Mouse (Mus musculus) MEL (cell line): Measurements from ENCODE around the gene Palld. TPM values are rescaled to one million over a fixed set of nuclear protein-coding genes. Genes with fewer than 3 reads are reported as not detected.

ENCODE experiments used
- DNase-seq: peaks from one replicate; pipeline ENCODE4 v3.0.0; 2011; ENCODE audit warnings: low read depth, low spot score
- H3K27ac ChIP-seq: 2 replicates; pipeline ENCODE4 v1.5.1; 2012; ENCODE audit warnings: low read depth, mild to moderate bottlenecking, control low read depth, low read length, moderate library complexity; ENCODE audit not compliant: control insufficient read depth
- H3K27me3 ChIP-seq, 2 experiments: fragments of 150-350 bp in 1 of 2; sonication (generic) in 1 of 2; 2 replicates each; pipeline ENCODE4 v1.6.1; 2012; ENCODE audit warnings: low read length in 2 of 2, mild to moderate bottlenecking in 2 of 2, improper control_type of control experiment in 1 of 2, moderate library complexity in 1 of 2; ENCODE audit not compliant: insufficient read depth in 2 of 2, control insufficient read depth in 1 of 2
- H3K36me3 ChIP-seq, 2 experiments: 2 replicates each; pipeline ENCODE4 v1.6.1; 2012 to 2014; ENCODE audit warnings: low read length in 2 of 2, improper control_type of control experiment in 1 of 2, inconsistent platforms in 1 of 2, mild to moderate bottlenecking in 1 of 2; ENCODE audit not compliant: insufficient read depth in 2 of 2, control insufficient read depth in 1 of 2
- H3K4me1 ChIP-seq, 2 experiments: fragments of 150-350 bp in 1 of 2; sonication (generic) in 1 of 2; 2 replicates each; pipeline ENCODE4 v1.6.1; 2012; ENCODE audit warnings: low read length in 2 of 2, improper control_type of control experiment in 1 of 2, mild to moderate bottlenecking in 1 of 2; ENCODE audit not compliant: insufficient read depth in 2 of 2, control insufficient read depth in 1 of 2
- H3K4me3 ChIP-seq, 2 experiments: fragments of 150-350 bp in 1 of 2; sonication (generic) in 1 of 2; 2 replicates each; pipeline ENCODE4 v1.5.1; 2012; ENCODE audit warnings: low read depth in 2 of 2, low read length in 2 of 2, mild to moderate bottlenecking in 2 of 2, moderate library complexity in 2 of 2, control low read depth in 1 of 2, improper control_type of control experiment in 1 of 2; ENCODE audit not compliant: control insufficient read depth in 1 of 2, insufficient read depth in 1 of 2
- H3K79me2 ChIP-seq: 2 replicates; pipeline ENCODE4 v1.6.1; 2012; ENCODE audit warnings: mild to moderate bottlenecking, low read length, moderate library complexity; ENCODE audit not compliant: control insufficient read depth, poor library complexity, insufficient read depth
- H3K9ac ChIP-seq: 2 replicates; pipeline ENCODE4 v1.6.1; 2012; ENCODE audit warnings: low read depth, mild to moderate bottlenecking, control low read depth, low read length, moderate library complexity; ENCODE audit not compliant: control insufficient read depth, poor library complexity, severe bottlenecking
- H3K9me3 ChIP-seq: fragments of 150-350 bp; sonication (generic); replicated peaks from 2 replicates; pipeline ENCODE4 v1.6.1; 2012; ENCODE audit warnings: mild to moderate bottlenecking, low read length, improper control_type of control experiment, moderate library complexity; ENCODE audit not compliant: insufficient read depth
- CHD2 ChIP-seq: IDR thresholded peaks from 2 replicates; pipeline ENCODE4 v1.6.1; 2011; ENCODE audit warnings: low read length, improper control_type of control experiment
- CTCF ChIP-seq, 3 experiments: IDR thresholded peaks in 2 of 3; conservative IDR thresholded peaks in 1 of 3; 2 replicates each; pipeline ENCODE4 v1.5.1; 2011 to 2012; ENCODE audit warnings: low read length in 3 of 3, low read depth in 2 of 3, mild to moderate bottlenecking in 2 of 3, improper control_type of control experiment in 1 of 3, inconsistent platforms in 1 of 3, mixed read lengths in 1 of 3, moderate library complexity in 1 of 3; ENCODE audit not compliant: control insufficient read depth in 1 of 3, insufficient read depth in 1 of 3, poor library complexity in 1 of 3, severe bottlenecking in 1 of 3
- ELF1 ChIP-seq: IDR thresholded peaks from 2 replicates; pipeline ENCODE4 v1.6.1; 2014; ENCODE audit warnings: low read depth, mild to moderate bottlenecking, inconsistent platforms, low read length, improper control_type of control experiment, moderate library complexity
- ETS1 ChIP-seq: IDR thresholded peaks from 2 replicates; pipeline ENCODE4 v1.6.1; 2012; ENCODE audit warnings: low read depth, mild to moderate bottlenecking, inconsistent platforms, low read length, improper control_type of control experiment, moderate library complexity
- GATA1 ChIP-seq: IDR thresholded peaks from 2 replicates; pipeline ENCODE4 v1.6.1; 2011; ENCODE audit warnings: low read depth, low read length, improper control_type of control experiment
- HCFC1 ChIP-seq: IDR thresholded peaks from 2 replicates; pipeline ENCODE4 v1.6.1; 2012; ENCODE audit warnings: low read depth, mild to moderate bottlenecking, inconsistent platforms, low read length, improper control_type of control experiment, moderate library complexity
- JUND ChIP-seq: IDR thresholded peaks from 2 replicates; pipeline ENCODE4 v1.6.1; 2011; ENCODE audit warnings: low read depth, mild to moderate bottlenecking, improper control_type of control experiment, low read length
- MAFK ChIP-seq: IDR thresholded peaks from 2 replicates; pipeline ENCODE4 v1.6.1; 2011; ENCODE audit warnings: low read depth, mild to moderate bottlenecking, low read length, improper control_type of control experiment, borderline replicate concordance
- MAX ChIP-seq: IDR thresholded peaks from 2 replicates; pipeline ENCODE4 v1.6.1; 2011; ENCODE audit warnings: low read length, improper control_type of control experiment
- NELFE ChIP-seq: IDR thresholded peaks from 2 replicates; pipeline ENCODE4 v1.6.1; 2011; ENCODE audit warnings: low read depth, low read length, improper control_type of control experiment
- POLR2A ChIP-seq, 2 experiments: IDR thresholded peaks; 2 replicates each; pipeline ENCODE4 v1.6.1; 2011 to 2012; ENCODE audit warnings: low read length in 2 of 2, mild to moderate bottlenecking in 2 of 2, control low read depth in 1 of 2, improper control_type of control experiment in 1 of 2, low read depth in 1 of 2, moderate library complexity in 1 of 2; ENCODE audit not compliant: control insufficient read depth in 1 of 2, insufficient read depth in 1 of 2, poor library complexity in 1 of 2
- TBP ChIP-seq: IDR thresholded peaks from 2 replicates; pipeline ENCODE4 v1.8.0; 2011; ENCODE audit warnings: low read depth, low read length, improper control_type of control experiment
- TCF12 ChIP-seq: IDR thresholded peaks from 2 replicates; pipeline ENCODE4 v1.6.1; 2014; ENCODE audit warnings: low read depth, mild to moderate bottlenecking, inconsistent platforms, low read length, improper control_type of control experiment, moderate library complexity
- UBTF ChIP-seq: IDR thresholded peaks from 2 replicates; pipeline ENCODE4 v1.6.1; 2012; ENCODE audit warnings: low read depth, mild to moderate bottlenecking, inconsistent platforms, low read length, improper control_type of control experiment, moderate library complexity, borderline replicate concordance; ENCODE audit not compliant: insufficient read depth
- USF1 ChIP-seq: IDR thresholded peaks from 2 replicates; pipeline ENCODE4 v1.6.1; 2014; ENCODE audit warnings: low read depth, mild to moderate bottlenecking, inconsistent platforms, low read length, improper control_type of control experiment, moderate library complexity
- ZKSCAN1 ChIP-seq: IDR thresholded peaks from 2 replicates; pipeline ENCODE4 v1.6.1; 2012; ENCODE audit warnings: low read depth, mild to moderate bottlenecking, inconsistent platforms, low read length, improper control_type of control experiment, moderate library complexity
- polyA plus RNA-seq, 2 experiments: library from polyadenylated mRNA; stranded (reverse) in 1 of 2; unstranded in 1 of 2; fragments of >175 nt in 1 of 2; fragments of >200 nt in 1 of 2; gene quantifications; 2 replicates each; pipeline versions ENCODE4 v1.2.1 to v1.2.4; 2012; ENCODE audit warnings: low replicate concordance in 2 of 2, low read depth in 1 of 2; ENCODE audit not compliant: insufficient read length in 2 of 2, insufficient read depth in 1 of 2, missing spikeins in 1 of 2
- total RNA-seq: library from RNA; depleted of rRNA; stranded (reverse); fragments of 300-350 nt; gene quantifications from 2 replicates; pipeline ENCODE4 v1.2.3, GENCODE M21; 2012

Gene Palld
- total and polyA plus RNA-seq, 3 experiments = 0.23 to 1.9 TPM; not detected in 1

DNA sequence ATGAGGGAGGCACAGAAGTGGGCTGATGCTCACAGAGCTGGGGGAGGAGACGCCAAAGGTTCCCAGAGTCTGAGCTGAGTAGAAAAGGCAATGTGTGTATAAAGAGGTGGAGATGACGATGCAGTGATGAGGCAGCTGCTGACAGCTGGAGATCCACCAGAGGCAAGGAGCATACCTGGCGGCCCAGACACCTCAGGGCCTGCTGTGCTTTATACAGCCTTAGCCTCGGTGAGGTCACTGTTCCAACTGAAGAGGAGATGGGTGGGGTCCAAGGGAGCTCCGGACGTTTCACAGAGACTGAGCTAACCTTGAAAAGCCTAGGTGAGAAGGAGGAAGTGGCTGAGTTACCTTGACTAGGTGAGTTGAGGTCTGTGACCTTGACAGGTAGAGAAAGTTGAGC lies 256.8 kb downstream of the Palld start:
- H3K36me3 ChIP-seq = no peaks in the 10 kb centered on the region
- no peak overlapping the region for H3K27ac ChIP-seq
- no peak for DNase-seq

DNA sequence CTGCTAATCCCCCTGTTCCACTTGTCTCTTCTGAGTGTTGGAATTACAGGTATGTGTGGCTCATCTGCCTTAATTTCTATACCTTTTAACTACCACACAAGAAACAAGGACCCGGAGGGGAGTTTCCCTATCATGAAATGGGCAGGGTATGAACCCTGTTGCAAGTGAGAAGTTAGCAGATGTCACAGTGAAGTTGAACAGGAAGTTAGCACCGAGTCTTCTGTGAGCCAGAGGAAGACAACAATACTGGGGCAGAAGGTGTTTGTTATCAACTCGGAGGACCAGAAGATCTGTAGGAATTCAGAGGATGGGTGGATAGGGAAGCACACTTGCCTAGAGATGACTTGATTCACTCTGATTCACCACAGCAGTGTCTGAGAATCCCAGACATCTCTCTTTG lies 259.3 kb downstream of the Palld start:
- Histone ChIP-seq H3K4me3 (no peak overlapping the region), H3K36me3 (no peaks in the 10 kb centered on the region), H3K27me3 (no peaks in the 10 kb centered on the region), H3K9me3 (no peaks in the 10 kb centered on the region), H3K4me1 (no peaks in the 10 kb centered on the region), H3K9ac (no peak overlapping the region), H3K79me2 (no peaks in the 10 kb centered on the region), H3K27ac (no peak overlapping the region)
- DNase-seq = no peak
- TF ChIP-seq MAX = no peak
- no peak for TF ChIP-seq ZKSCAN1
- no peak for TF ChIP-seq ELF1
- TF ChIP-seq MAFK = no peak
- TF ChIP-seq ETS1 = no peak
- no peak for TF ChIP-seq USF1
- no peak for TF ChIP-seq CHD2
- TF ChIP-seq HCFC1 = no peak
- no peak for TF ChIP-seq POLR2A (IDR thresholded peaks at IDR 0.05; ENCODE audit: control insufficient read depth in 1 of 2, insufficient read depth in 1 of 2, low read depth in 1 of 2, low read length in 2 of 2, poor library complexity in 1 of 2)
- no peak for TF ChIP-seq GATA1
- TF ChIP-seq TBP = no peak
- no peak for TF ChIP-seq NELFE

More for the DNA sequence above, 256.8 kb downstream of the Palld start:
- H3K79me2 ChIP-seq = no peaks in the 10 kb centered on the region
- no peak overlapping the region for H3K9ac ChIP-seq
- no peaks in the 10 kb centered on the region for H3K4me1 ChIP-seq
- no peaks in the 10 kb centered on the region for H3K9me3 ChIP-seq
- no peaks in the 10 kb centered on the region for H3K27me3 ChIP-seq
- H3K4me3 ChIP-seq = no peak overlapping the region
- TF ChIP-seq UBTF (no peak), ELF1 (no peak), MAFK (no peak), CTCF (IDR thresholded peaks at IDR 0.05 in 2 of 3, conservative IDR thresholded peaks at IDR 0.05 in 1 of 3; ENCODE audit: control insufficient read depth in 1 of 3, insufficient read depth in 1 of 3, low read depth in 2 of 3, low read length in 3 of 3, poor library complexity in 1 of 3, severe bottlenecking in 1 of 3) (no peak), JUND (no peak), TCF12 (no peak)

DNA sequence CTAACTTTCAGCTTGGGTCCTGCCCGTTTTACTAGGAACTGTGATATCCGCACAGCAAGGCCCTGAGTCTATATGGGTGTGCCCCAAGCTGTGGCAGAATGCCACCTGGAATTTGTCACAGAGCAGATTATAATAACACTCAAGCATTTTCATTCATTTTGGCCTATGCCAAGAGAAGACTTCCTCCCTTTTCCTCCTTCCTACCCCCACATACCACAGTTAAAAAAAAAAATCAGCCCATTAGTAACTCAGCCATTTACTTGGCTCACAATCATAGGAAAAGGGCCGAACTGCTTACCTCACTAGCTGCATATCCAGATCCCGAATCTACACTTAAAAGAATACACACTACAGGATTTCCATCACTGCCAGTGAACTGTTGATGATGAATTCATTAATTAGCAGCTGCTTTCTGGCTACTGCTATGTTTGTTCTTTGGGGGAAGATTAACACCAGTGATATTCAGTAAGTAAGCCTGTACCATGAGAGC lies 260.1 kb downstream of the Palld start:
- H3K4me1 ChIP-seq = no peaks in the 10 kb centered on the region
- no peaks in the 10 kb centered on the region for H3K36me3 ChIP-seq
- no peak overlapping the region for H3K27ac ChIP-seq
- H3K27me3 ChIP-seq = no peaks in the 10 kb centered on the region
- H3K79me2 ChIP-seq = no peaks in the 10 kb centered on the region
- H3K4me3 ChIP-seq = no peak overlapping the region
- no peak overlapping the region for H3K9ac ChIP-seq
- DNase-seq = no peak
- TF ChIP-seq TCF12 = no peak
- H3K9me3 ChIP-seq = no peaks in the 10 kb centered on the region
